Mouse (Mus musculus) intestine, embryonic 16.5 days (tissue): ENCODE measurements around the gene Dedd2. TPM values are rescaled to one million over a fixed set of nuclear protein-coding genes. Genes with fewer than 3 reads are reported as not detected.

ENCODE experiments used
- ATAC-seq: fragments of 200-750 bp; cut with Nextera tagmentation; 2 replicates; pipeline ENCODE4 v1.8.0; 2017; ENCODE audit warnings: moderate TSS enrichment, moderate library complexity
- H3K27ac ChIP-seq: fragments of 300-500 bp; sonication (generic); 2 replicates; pipeline ENCODE4 v1.5.1; 2014; ENCODE audit warnings: mild to moderate bottlenecking, low read length
- H3K27me3 ChIP-seq: fragments of 300-500 bp; sonication (generic); replicated peaks from 2 replicates; pipeline ENCODE4 v1.6.1; 2014; ENCODE audit warnings: low read length, control low read depth, mixed read lengths; ENCODE audit not compliant: control insufficient read depth, insufficient read depth
- H3K36me3 ChIP-seq: fragments of 300-500 bp; sonication (generic); 2 replicates; pipeline ENCODE4 v1.6.1; 2014; ENCODE audit warnings: low read length, control low read depth; ENCODE audit not compliant: control insufficient read depth, insufficient read depth
- H3K4me1 ChIP-seq: fragments of 300-500 bp; sonication (generic); 2 replicates; pipeline ENCODE4 v1.6.1; 2014; ENCODE audit warnings: low read length, control low read depth, mixed read lengths; ENCODE audit not compliant: control insufficient read depth, insufficient read depth
- H3K4me2 ChIP-seq: fragments of 300-500 bp; sonication (generic); 2 replicates; pipeline ENCODE4 v1.6.1; 2014; ENCODE audit warnings: low read depth, low read length, control low read depth
- H3K4me3 ChIP-seq: fragments of 300-500 bp; sonication (generic); 2 replicates; pipeline ENCODE4 v1.5.1; 2014; ENCODE audit warnings: mild to moderate bottlenecking, low read length
- H3K9ac ChIP-seq: fragments of 300-500 bp; sonication (generic); 2 replicates; pipeline ENCODE4 v1.6.1; 2014; ENCODE audit warnings: low read depth, low read length
- H3K9me3 ChIP-seq: fragments of 300-500 bp; sonication (generic); 2 replicates; pipeline ENCODE4 v1.6.1; 2016; ENCODE audit warnings: low read length, control low read depth; ENCODE audit not compliant: control insufficient read depth
- WGBS: fragments of 180-500 bp; shearing (Covaris S2); extraction: QIAGEN DNeasy Blood & Tissue Kit; methylation state at CpG from one replicate; pipeline ENCODE4 v1.1.7; 2014; 5-methylcytosine and 5-hydroxymethylcytosine counted together
- polyA plus RNA-seq: library from polyadenylated mRNA; unstranded; fragments of >200 nt; fragmentation: Nextera tagmentation; extraction: Ambion mirVana; gene quantifications from 2 replicates; pipeline ENCODE4 v1.2.1, GENCODE M21; 2015

Dedd2 gene
- polyA plus RNA-seq, 1 experiment from 2014 or later: 11.3 TPM

DNA sequence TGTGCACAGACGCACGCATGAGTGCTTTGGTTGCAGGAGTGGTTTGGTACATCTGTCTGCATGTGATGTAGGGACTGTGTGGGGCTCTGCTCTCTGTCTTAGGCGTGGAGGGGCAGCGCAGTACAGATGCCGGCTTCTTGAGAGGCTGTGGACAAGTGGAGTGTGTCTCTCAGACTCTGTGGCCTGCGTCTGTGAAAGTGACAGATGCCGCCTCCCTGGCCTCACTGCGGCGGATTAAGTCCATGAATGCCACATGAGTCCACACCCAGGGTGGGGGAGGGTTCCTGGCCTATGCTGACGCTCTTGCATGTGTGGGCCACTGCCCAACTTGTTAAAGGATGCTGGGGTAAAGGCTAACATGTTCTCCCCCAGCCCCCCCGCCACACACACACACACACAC lies 46.1 kb downstream of the Dedd2 start:
- Histone ChIP-seq H3K36me3 (no peaks in the 10 kb centered on the region), H3K9ac (no peak overlapping the region), H3K27me3 (peaks cover 27% of the 10 kb centered on the region), H3K4me3 (no peak overlapping the region), H3K4me2 (no peak overlapping the region), H3K4me1 (peaks cover 7% of the 10 kb centered on the region; the same call in 1 of the 2 replicates), H3K27ac (no peak overlapping the region), H3K9me3 (no peaks in the 10 kb centered on the region)
- 63% methylated on average over 11 of the region's 11 CpGs for WGBS
- no peak for ATAC-seq

DNA sequence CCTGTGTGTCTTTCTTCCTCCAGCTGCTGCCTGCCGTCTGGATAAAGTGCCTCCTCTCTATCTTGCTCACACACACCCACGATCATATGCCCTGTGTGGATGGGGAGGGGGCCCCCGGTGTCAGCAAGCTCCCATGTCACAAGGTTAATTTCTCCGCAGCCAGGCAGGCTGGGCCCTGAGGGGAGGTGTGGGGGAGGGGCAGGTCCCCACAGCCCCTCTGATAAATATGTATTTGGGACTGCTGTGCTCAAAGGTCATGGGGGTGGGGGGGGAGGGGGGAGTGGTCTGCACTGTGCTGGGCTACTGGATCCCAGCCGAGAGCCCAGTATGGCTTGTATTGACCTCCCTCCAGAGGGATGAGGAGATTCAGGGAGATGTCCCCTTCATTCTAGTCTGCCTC lies 47.7 kb downstream of the Dedd2 start:
- no peaks in the 10 kb centered on the region for H3K9me3 ChIP-seq
- H3K27me3 ChIP-seq: peaks cover 14% of the 10 kb centered on the region
- no peak overlapping the region for H3K4me3 ChIP-seq
- H3K4me2 ChIP-seq: no peak overlapping the region
- no peaks in the 10 kb centered on the region for H3K36me3 ChIP-seq
- H3K4me1 ChIP-seq: no peaks in the 10 kb centered on the region
- 37% methylated on average over 5 of the region's 5 CpGs for WGBS
- no peak overlapping the region for H3K27ac ChIP-seq
- no peak overlapping the region for H3K9ac ChIP-seq
- no peak for ATAC-seq

DNA sequence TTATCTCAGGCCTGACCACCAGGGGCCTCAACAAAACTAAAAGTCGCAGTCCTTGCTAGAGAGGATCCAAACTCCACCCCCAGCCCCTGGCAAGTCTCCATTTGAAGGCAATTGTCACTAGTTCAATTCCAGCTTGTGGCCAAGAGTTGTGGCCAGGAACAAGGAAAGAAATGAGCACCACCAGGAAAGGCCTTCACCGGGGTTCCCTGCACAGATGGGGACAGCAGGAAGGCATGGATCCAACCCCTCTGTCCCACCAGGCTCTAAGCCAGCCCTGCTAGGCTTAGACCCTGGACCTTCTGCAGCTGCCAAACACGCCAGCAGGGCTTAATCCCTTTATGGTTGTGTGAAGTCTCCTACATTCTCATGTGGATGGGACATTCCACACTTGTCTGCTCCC lies 49.8 kb downstream of the Dedd2 start:
- Histone ChIP-seq H3K27me3 (no peaks in the 10 kb centered on the region), H3K4me3 (no peak overlapping the region), H3K27ac (no peak overlapping the region), H3K4me1 (no peaks in the 10 kb centered on the region), H3K9ac (no peak overlapping the region), H3K36me3 (no peaks in the 10 kb centered on the region), H3K4me2 (no peak overlapping the region), H3K9me3 (no peaks in the 10 kb centered on the region)
- ATAC-seq: no peak
- 40% methylated on average over 3 of the region's 3 CpGs for WGBS

DNA sequence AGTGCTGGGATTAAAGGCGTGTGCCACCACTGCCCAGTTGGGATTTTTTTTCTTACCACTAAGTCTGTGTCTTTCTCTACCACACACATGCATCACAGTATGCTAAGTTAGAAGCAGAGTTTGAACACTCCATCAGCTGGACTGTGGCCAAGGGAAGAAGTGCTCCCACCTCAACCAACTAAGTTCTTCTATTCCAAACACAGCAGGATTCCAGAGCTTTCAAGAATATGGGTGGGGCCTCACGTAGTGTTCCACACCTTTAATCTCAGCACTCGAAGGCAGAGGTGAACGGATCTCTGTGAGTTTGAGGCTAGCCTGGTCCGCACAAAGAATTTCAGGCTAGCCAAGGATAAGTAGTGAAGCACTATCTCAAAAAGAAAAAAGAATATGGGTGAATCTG lies 54.3 kb downstream of the Dedd2 start:
- no peak overlapping the region for H3K4me3 ChIP-seq
- H3K4me2 ChIP-seq: no peak overlapping the region
- no peaks in the 10 kb centered on the region for H3K9me3 ChIP-seq
- H3K4me1 ChIP-seq: no peaks in the 10 kb centered on the region
- no peak for ATAC-seq
- no peaks in the 10 kb centered on the region for H3K27me3 ChIP-seq
- H3K27ac ChIP-seq: no peak overlapping the region
- H3K9ac ChIP-seq: no peak overlapping the region
- WGBS: 78% methylated on average over 5 of the region's 5 CpGs
- H3K36me3 ChIP-seq: no peaks in the 10 kb centered on the region

DNA sequence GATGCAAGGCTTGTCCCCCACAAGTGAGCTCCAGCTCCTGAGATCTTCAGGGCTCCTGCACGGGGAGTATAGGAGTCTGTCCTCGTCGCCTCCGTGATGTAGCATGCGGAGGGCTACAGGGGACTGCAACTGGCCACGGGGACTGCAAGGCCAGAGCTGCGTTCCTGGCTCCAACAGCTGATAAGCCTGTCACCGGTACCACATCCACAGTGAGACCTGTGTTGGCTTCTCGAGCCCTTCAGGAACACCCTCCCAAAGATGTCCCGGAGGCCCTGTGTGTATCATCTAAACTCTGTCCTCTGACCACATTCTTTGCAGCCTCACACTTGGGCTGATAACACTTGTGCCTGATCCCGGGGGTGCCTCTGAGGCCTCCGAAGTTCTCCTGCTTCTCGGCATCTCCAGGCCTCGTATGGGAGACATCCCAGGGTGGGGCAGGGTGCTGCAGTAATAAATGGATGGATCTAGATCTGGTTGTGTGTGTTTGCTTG lies 64.2 kb downstream of the Dedd2 start:
- H3K4me2 ChIP-seq: peak overlapping the region; percentile 37; the same call in 1 of the 2 replicates
- no peak; the same call in 1 of the 2 replicates for ATAC-seq
- H3K9ac ChIP-seq: no peak overlapping the region
- peaks cover 5% of the 10 kb centered on the region; the same call in 1 of the 2 replicates for H3K27me3 ChIP-seq
- no peaks in the 10 kb centered on the region for H3K9me3 ChIP-seq
- H3K27ac ChIP-seq: no peak overlapping the region
- no peak overlapping the region for H3K4me3 ChIP-seq
- H3K36me3 ChIP-seq: no peaks in the 10 kb centered on the region
- peaks cover 31% of the 10 kb centered on the region for H3K4me1 ChIP-seq
- WGBS: 23% methylated on average over 14 of the region's 14 CpGs

DNA sequence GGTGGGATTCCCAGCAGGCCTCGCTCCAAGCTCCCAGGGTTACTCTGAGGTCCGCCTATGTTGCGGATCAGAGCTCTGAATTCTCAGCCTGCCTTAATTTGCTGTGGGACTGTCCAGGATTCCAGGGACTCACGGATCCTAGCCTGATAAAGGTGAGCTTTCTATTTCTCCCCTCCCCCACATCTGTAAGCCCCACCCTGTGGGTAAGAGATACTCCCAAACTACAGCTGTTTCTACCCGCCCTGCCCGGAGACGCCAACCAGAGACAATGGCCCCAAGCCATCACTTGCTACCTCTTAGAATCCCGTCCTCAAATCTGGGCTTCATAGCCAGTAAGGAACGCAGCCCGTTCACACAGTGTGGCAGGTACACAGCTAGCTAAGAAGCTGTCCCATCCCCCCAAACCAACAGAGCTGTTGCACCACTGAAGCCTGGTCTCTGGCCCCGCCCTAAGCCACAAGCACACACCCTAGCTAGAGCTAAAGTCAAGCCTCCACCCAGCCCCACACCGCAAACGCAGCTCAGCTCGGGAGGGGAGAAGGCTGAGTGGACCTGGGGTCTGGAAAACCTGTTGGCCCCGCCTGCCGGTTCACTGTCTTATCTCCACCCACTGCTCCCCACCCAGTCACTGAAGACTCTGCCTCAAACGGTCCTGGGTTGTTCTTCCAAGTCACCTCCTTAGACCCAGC lies 64.8 kb downstream of the Dedd2 start:
- H3K4me1 ChIP-seq: peaks cover 37% of the 10 kb centered on the region
- H3K9me3 ChIP-seq: no peaks in the 10 kb centered on the region
- no peak overlapping the region for H3K9ac ChIP-seq
- 0 out of 2 replicates have a peak overlapping the region, but pooled peaks have one; percentile 2 for H3K4me3 ChIP-seq
- no peaks in the 10 kb centered on the region for H3K36me3 ChIP-seq
- ATAC-seq: peak; percentile 88
- H3K27me3 ChIP-seq: peaks cover 5% of the 10 kb centered on the region; the same call in 1 of the 2 replicates
- peak overlapping the region; percentile 37 for H3K4me2 ChIP-seq
- H3K27ac ChIP-seq: no peak overlapping the region
- WGBS: 11% methylated on average over 17 of the region's 17 CpGs

DNA sequence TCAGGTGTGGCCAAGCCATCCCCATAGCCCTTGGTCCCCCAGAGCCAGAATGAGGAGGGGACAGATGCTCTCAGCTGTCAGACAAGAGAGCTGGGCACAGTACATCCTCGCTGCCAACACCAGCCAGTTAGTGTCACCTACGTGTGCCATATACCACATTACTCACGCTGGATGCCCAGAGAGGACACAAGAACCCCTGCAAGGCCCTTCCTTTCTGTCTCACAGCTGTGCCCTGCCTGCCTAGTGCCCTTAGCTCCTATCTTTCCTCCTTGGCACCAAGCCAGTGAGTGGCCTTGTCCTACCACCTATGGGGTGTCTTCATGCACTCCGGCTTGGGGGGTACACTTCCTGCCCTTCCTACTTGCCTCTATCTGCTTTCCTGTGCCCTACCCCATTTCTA lies 65.8 kb downstream of the Dedd2 start:
- H3K9ac ChIP-seq: no peak overlapping the region
- no peaks in the 10 kb centered on the region for H3K36me3 ChIP-seq
- H3K4me3 ChIP-seq: no peak overlapping the region
- H3K27ac ChIP-seq: no peak overlapping the region
- peaks cover 9% of the 10 kb centered on the region for H3K27me3 ChIP-seq
- no peak overlapping the region for H3K4me2 ChIP-seq
- ATAC-seq: no peak
- 60% methylated on average over 4 of the region's 4 CpGs for WGBS
- H3K9me3 ChIP-seq: no peaks in the 10 kb centered on the region
- peaks cover 43% of the 10 kb centered on the region for H3K4me1 ChIP-seq

DNA sequence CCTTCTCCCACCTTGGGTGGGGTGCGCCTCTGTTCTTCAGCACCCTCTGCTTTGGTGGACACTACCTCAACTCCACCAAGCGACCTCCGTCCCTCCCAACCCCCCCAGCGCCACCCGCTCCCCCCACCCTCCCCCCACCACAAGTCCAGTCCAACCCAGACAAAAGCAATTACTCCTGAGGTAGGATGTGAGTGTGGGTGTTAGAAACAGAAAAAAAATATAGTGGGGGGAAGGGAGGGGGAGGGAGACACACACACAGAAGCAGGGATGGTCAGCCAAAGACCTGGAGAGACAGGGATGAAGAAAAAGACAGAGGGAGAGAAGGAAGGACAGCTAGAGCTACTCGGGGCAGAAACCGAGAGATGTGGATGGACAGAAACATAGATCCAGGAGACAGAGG lies 66.6 kb downstream of the Dedd2 start:
- Histone ChIP-seq H3K9me3 (no peaks in the 10 kb centered on the region), H3K4me3 (no peak overlapping the region), H3K36me3 (no peaks in the 10 kb centered on the region), H3K4me2 (no peak overlapping the region), H3K27ac (no peak overlapping the region), H3K9ac (no peak overlapping the region), H3K4me1 (peaks cover 43% of the 10 kb centered on the region), H3K27me3 (peaks cover 10% of the 10 kb centered on the region)
- 38% methylated on average over 7 of the region's 7 CpGs for WGBS
- no peak for ATAC-seq

DNA sequence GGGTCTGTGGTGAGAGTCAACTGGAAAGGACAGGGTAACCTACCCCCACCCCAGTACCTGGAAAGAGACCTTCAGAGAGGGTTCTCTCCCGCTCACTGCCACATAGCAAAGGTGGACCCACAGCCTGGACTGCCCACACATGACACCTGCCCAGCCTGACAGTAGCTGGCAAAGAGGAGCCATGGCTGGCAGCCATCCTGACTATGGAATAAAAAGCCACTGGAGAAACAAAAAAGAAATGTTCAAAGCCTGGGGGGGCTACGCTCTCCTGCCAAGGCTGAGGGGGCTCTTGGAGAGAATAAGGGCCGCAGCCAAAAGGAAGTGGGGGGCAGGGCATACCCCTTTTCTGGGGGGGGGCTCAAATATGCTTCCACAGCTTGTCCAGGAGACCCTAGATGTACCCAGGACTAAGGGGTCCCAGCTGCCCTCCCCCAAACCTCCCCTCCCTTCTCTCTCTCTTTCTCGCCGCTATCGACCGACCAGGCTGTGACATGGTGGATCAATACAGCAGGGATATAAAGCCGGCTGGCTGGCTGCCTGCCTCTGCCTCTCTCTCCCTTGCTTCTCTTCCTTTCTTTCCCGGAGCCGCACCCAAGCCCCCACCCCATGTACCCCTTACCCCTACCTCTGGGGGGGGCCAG lies 68.4 kb downstream of the Dedd2 start:
- Histone ChIP-seq H3K9ac (no peak overlapping the region), H3K4me2 (no peak overlapping the region), H3K36me3 (no peaks in the 10 kb centered on the region), H3K27me3 (peaks cover 10% of the 10 kb centered on the region), H3K4me3 (no peak overlapping the region), H3K27ac (no peak overlapping the region), H3K9me3 (no peaks in the 10 kb centered on the region), H3K4me1 (peaks cover 43% of the 10 kb centered on the region)
- no peak for ATAC-seq
- WGBS: 29% methylated on average over 10 of the region's 10 CpGs
